Mouse (Mus musculus) CH12.LX (cell line): ENCODE data around the gene Vipr2. TPM values are rescaled to one million over a fixed set of nuclear protein-coding genes. Genes with fewer than 3 reads are reported as not detected.

ENCODE experiments used
- DNase-seq: peaks from one replicate; pipeline ENCODE4 v3.0.0-alpha.2; 2013; ENCODE audit errors: extremely low read depth
- H3K27ac ChIP-seq: 2 replicates; pipeline ENCODE4 v1.5.1; 2012; ENCODE audit warnings: low read depth, mild to moderate bottlenecking, control low read depth, moderate library complexity; ENCODE audit not compliant: insufficient read depth
- H3K27me3 ChIP-seq: replicated peaks from 2 replicates; pipeline ENCODE3; 2012; ENCODE audit warnings: inconsistent platforms
- H3K36me3 ChIP-seq, 2 experiments: replicated peaks in 1 of 2; 2 replicates each; pipeline versions ENCODE3 to v1.6.1; 2012; ENCODE audit warnings: inconsistent platforms in 1 of 2, low read length in 1 of 2, mild to moderate bottlenecking in 1 of 2, mixed read lengths in 1 of 2, moderate library complexity in 1 of 2; ENCODE audit not compliant: control insufficient read depth in 1 of 2, insufficient read depth in 1 of 2
- H3K4me1 ChIP-seq, 2 experiments: 2 replicates each; pipeline ENCODE4 v1.6.1; 2012; ENCODE audit warnings: inconsistent platforms in 1 of 2, moderate library complexity in 1 of 2; ENCODE audit not compliant: insufficient read depth in 2 of 2, control insufficient read depth in 1 of 2
- H3K4me2 ChIP-seq: 2 replicates; pipeline ENCODE4 v1.6.1; 2012; ENCODE audit warnings: low read depth, mild to moderate bottlenecking, control low read depth; ENCODE audit not compliant: poor library complexity, insufficient read depth, severe bottlenecking
- H3K4me3 ChIP-seq, 3 experiments: fragments of 150-350 bp in 1 of 3; sonication (generic) in 1 of 3; replicated peaks in 1 of 3; 2 replicates each; pipeline versions ENCODE3 to v1.5.1; 2011 to 2012; ENCODE audit warnings: low read depth in 2 of 3, low read length in 2 of 3, mild to moderate bottlenecking in 2 of 3, moderate library complexity in 2 of 3, control low read depth in 1 of 3, improper control_type of control experiment in 1 of 3, inconsistent platforms in 1 of 3, mixed read lengths in 1 of 3; ENCODE audit not compliant: poor library complexity in 1 of 3
- H3K79me2 ChIP-seq: replicated peaks from 2 replicates; pipeline ENCODE4 v1.6.1; 2012; ENCODE audit warnings: mild to moderate bottlenecking, moderate library complexity; ENCODE audit not compliant: control insufficient read depth, poor library complexity, insufficient read depth, severe bottlenecking; ENCODE audit errors: extremely low read depth
- H3K9ac ChIP-seq: 2 replicates; pipeline ENCODE4 v1.6.1; 2012; ENCODE audit warnings: low read depth, mild to moderate bottlenecking, control low read depth, moderate library complexity; ENCODE audit not compliant: insufficient read depth
- H3K9me3 ChIP-seq: replicated peaks from 2 replicates; pipeline ENCODE3; 2012; ENCODE audit warnings: low read length, inconsistent platforms, mixed read lengths
- BHLHE40 ChIP-seq: IDR thresholded peaks from 2 replicates; pipeline ENCODE4 v1.6.1; 2011; ENCODE audit warnings: mild to moderate bottlenecking, low read depth, low read length, improper control_type of control experiment
- CHD1 ChIP-seq: IDR thresholded peaks from 2 replicates; pipeline ENCODE4 v1.6.1; 2012; ENCODE audit warnings: low read depth, low read length, improper control_type of control experiment, inconsistent platforms
- CHD2 ChIP-seq: IDR thresholded peaks from 2 replicates; pipeline ENCODE4 v1.6.1; 2011; ENCODE audit warnings: low read length, improper control_type of control experiment
- CTCF ChIP-seq, 2 experiments: IDR thresholded peaks in 1 of 2; conservative IDR thresholded peaks in 1 of 2; 2 replicates each; pipeline ENCODE4 v1.5.1; 2011 to 2012; ENCODE audit warnings: low read depth in 2 of 2, low read length in 2 of 2, improper control_type of control experiment in 1 of 2, inconsistent platforms in 1 of 2, mild to moderate bottlenecking in 1 of 2, moderate library complexity in 1 of 2
- E2F4 ChIP-seq: IDR thresholded peaks from 2 replicates; pipeline ENCODE4 v1.6.1; 2011; ENCODE audit warnings: low read depth, low read length, improper control_type of control experiment; ENCODE audit not compliant: insufficient replicate concordance
- EP300 ChIP-seq: IDR thresholded peaks from 2 replicates; pipeline ENCODE4 v1.6.1; 2011; ENCODE audit warnings: low read length, improper control_type of control experiment
- ETS1 ChIP-seq: conservative IDR thresholded peaks from 2 replicates; pipeline ENCODE4 v1.6.1; 2012; ENCODE audit warnings: low read depth, mild to moderate bottlenecking, inconsistent platforms, low read length, improper control_type of control experiment, moderate library complexity
- GABPA ChIP-seq: IDR thresholded peaks from 2 replicates; pipeline ENCODE4 v1.6.1; 2012; ENCODE audit warnings: low read depth, low read length, improper control_type of control experiment, inconsistent platforms; ENCODE audit not compliant: insufficient replicate concordance
- HCFC1 ChIP-seq: IDR thresholded peaks from 2 replicates; pipeline ENCODE4 v1.6.1; 2012; ENCODE audit warnings: low read depth, mild to moderate bottlenecking, inconsistent platforms, low read length, improper control_type of control experiment
- IRF4 ChIP-seq: IDR thresholded peaks from 2 replicates; pipeline ENCODE4 v1.6.1; 2014; ENCODE audit warnings: low read depth, mild to moderate bottlenecking, inconsistent platforms, low read length, improper control_type of control experiment
- JUN ChIP-seq: IDR thresholded peaks from 2 replicates; pipeline ENCODE4 v1.6.1; 2011; ENCODE audit warnings: low read depth, mild to moderate bottlenecking, low read length, improper control_type of control experiment, moderate library complexity; ENCODE audit not compliant: insufficient read depth
- JUND ChIP-seq: conservative IDR thresholded peaks from 2 replicates; pipeline ENCODE4 v1.6.1; 2011; ENCODE audit warnings: low read depth, low read length, improper control_type of control experiment
- KAT2A ChIP-seq: IDR thresholded peaks from 2 replicates; pipeline ENCODE4 v1.6.1; 2012; ENCODE audit warnings: low read length, improper control_type of control experiment, inconsistent platforms; ENCODE audit not compliant: insufficient replicate concordance
- MAX ChIP-seq: IDR thresholded peaks from 2 replicates; pipeline ENCODE4 v1.6.1; 2011; ENCODE audit warnings: low read length, improper control_type of control experiment
- MEF2A ChIP-seq: IDR thresholded peaks from 2 replicates; pipeline ENCODE4 v1.6.1; 2014; ENCODE audit warnings: low read depth, mild to moderate bottlenecking, inconsistent platforms, low read length, improper control_type of control experiment, borderline replicate concordance
- MXI1 ChIP-seq: IDR thresholded peaks from 2 replicates; pipeline ENCODE4 v1.6.1; 2011; ENCODE audit warnings: mild to moderate bottlenecking, low read depth, low read length, improper control_type of control experiment
- MYC ChIP-seq: IDR thresholded peaks from 2 replicates; pipeline ENCODE4 v1.6.1; 2011; ENCODE audit warnings: low read depth, mild to moderate bottlenecking, improper control_type of control experiment, low read length
- NRF1 ChIP-seq: IDR thresholded peaks from 2 replicates; pipeline ENCODE4 v1.6.1; 2014; ENCODE audit warnings: low read depth, mild to moderate bottlenecking, inconsistent platforms, low read length, improper control_type of control experiment, moderate library complexity
- PAX5 ChIP-seq: IDR thresholded peaks from 2 replicates; pipeline ENCODE4 v1.6.1; 2012; ENCODE audit warnings: low read length, inconsistent platforms, mixed read lengths
- POLR2A ChIP-seq: IDR thresholded peaks from 2 replicates; pipeline ENCODE4 v1.6.1; 2011; ENCODE audit warnings: low read depth, mild to moderate bottlenecking, improper control_type of control experiment, low read length
- POLR2AphosphoS2 ChIP-seq: IDR thresholded peaks from 2 replicates; pipeline ENCODE4 v1.6.1; 2011; ENCODE audit warnings: low read depth, low read length, improper control_type of control experiment
- RAD21 ChIP-seq: IDR thresholded peaks from 2 replicates; pipeline ENCODE4 v1.6.1; 2011; ENCODE audit warnings: low read depth, mild to moderate bottlenecking, low read length, improper control_type of control experiment, moderate library complexity
- RCOR1 ChIP-seq: conservative IDR thresholded peaks from 2 replicates; pipeline ENCODE4 v1.6.1; 2012; ENCODE audit warnings: low read depth, mild to moderate bottlenecking, inconsistent platforms, low read length, improper control_type of control experiment
- SMC3 ChIP-seq: IDR thresholded peaks from 2 replicates; pipeline ENCODE4 v1.6.1; 2011; ENCODE audit warnings: low read depth, low read length, improper control_type of control experiment
- TBP ChIP-seq: conservative IDR thresholded peaks from 2 replicates; pipeline ENCODE4 v1.6.1; 2011; ENCODE audit warnings: low read depth, low read length, improper control_type of control experiment
- TCF12 ChIP-seq: IDR thresholded peaks from 2 replicates; pipeline ENCODE4 v1.6.1; 2014; ENCODE audit warnings: low read depth, mild to moderate bottlenecking, inconsistent platforms, low read length, improper control_type of control experiment
- UBTF ChIP-seq: IDR thresholded peaks from 2 replicates; pipeline ENCODE4 v1.6.1; 2012; ENCODE audit warnings: low read depth, mild to moderate bottlenecking, inconsistent platforms, low read length, improper control_type of control experiment, moderate library complexity
- USF2 ChIP-seq: conservative IDR thresholded peaks from 2 replicates; pipeline ENCODE4 v1.6.1; 2011; ENCODE audit warnings: low read depth, low read length, improper control_type of control experiment
- ZKSCAN1 ChIP-seq: IDR thresholded peaks from 2 replicates; pipeline ENCODE4 v1.6.1; 2012; ENCODE audit warnings: low read depth, inconsistent platforms, low read length, improper control_type of control experiment, borderline replicate concordance
- ZNF384 ChIP-seq: IDR thresholded peaks from 2 replicates; pipeline ENCODE4 v1.6.1; 2012; ENCODE audit warnings: low read depth, low read length, improper control_type of control experiment, inconsistent platforms
- dilution Hi-C: fragments of 300-500 bp; cut with MboI; formaldehyde crosslinking; loops from 2 replicates; pipeline ENCODE4 v1.14.3; 2020; ENCODE audit warnings: low sequenced_read_pairs; ENCODE audit not compliant: extremely low pct_unique_long_range_greater_than_20kb, extremely low pct_ligation_motif_present
- in situ Hi-C: fragments of 300-500 bp; cut with MboI; formaldehyde crosslinking; loops from 3 replicates; pipeline ENCODE4 v1.14.3; 2019; ENCODE audit warnings: low sequenced_read_pairs, low pct_ligation_motif_present, low pct_unique_long_range_greater_than_20kb, mixed read lengths
- polyA plus RNA-seq: library from polyadenylated mRNA; unstranded; fragments of >175 nt; gene quantifications from 2 replicates; pipeline ENCODE4 v1.2.1, GENCODE M21; 2012; ENCODE audit warnings: low read depth; ENCODE audit not compliant: insufficient read length
- total RNA-seq, 2 experiments: library from RNA; depleted of rRNA; stranded (reverse); fragments of 300-350 nt in 1 of 2; fragments of >200 nt in 1 of 2; gene quantifications; 2 replicates each; pipeline ENCODE4 v1.2.3; 2012 to 2014

The Vipr2 gene
- total and polyA plus RNA-seq, 3 experiments = 0.05 to 0.19 TPM; not detected in 1

DNA sequence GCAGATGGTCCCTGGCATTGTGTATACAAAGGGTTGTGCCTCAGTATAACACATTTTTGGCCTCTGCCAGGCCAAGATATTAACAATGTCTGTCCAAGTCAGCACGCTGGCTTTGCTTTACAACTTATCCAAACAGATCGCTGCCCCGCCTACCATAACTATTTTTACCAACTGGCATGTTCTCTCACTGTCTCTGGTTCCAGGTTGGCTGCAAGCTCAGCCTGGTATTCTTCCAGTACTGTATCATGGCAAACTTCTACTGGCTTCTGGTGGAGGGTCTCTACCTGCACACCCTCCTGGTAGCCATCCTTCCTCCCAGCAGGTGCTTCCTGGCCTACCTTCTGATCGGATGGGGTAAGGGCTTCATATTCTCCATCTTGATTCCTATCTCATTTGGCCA, 58.4 kb downstream of the Vipr2 start:
- no peak for DNase-seq
- dilution Hi-C loops (no loop called here), in situ Hi-C loops (loop anchor here (10.0 kb wide), 1 partner anchor 51 kb away; no protein-coding TSS in a partner anchor)
- TF ChIP-seq CHD1 (no peak), NRF1 (no peak), USF2 (no peak), PAX5 (no peak), RCOR1 (no peak), JUN (no peak), ZKSCAN1 (no peak), MEF2A (no peak), MYC (no peak), TBP (no peak), ETS1 (no peak), POLR2A (no peak), SMC3 (no peak), BHLHE40 (no peak), HCFC1 (no peak), MAX (no peak), ZNF384 (no peak)
- H3K4me3 ChIP-seq = no peak overlapping the region
- no peaks in the 10 kb centered on the region for H3K36me3 ChIP-seq
- no peaks in the 10 kb centered on the region for H3K9me3 ChIP-seq
- peaks cover 21 to 60% of the 10 kb centered on the region in 2 experiments for H3K4me1 ChIP-seq
- no peak overlapping the region for H3K9ac ChIP-seq
- no peaks in the 10 kb centered on the region for H3K79me2 ChIP-seq
- H3K4me2 ChIP-seq = no peak overlapping the region
- H3K27ac ChIP-seq = no peak overlapping the region
- no peaks in the 10 kb centered on the region for H3K27me3 ChIP-seq

DNA sequence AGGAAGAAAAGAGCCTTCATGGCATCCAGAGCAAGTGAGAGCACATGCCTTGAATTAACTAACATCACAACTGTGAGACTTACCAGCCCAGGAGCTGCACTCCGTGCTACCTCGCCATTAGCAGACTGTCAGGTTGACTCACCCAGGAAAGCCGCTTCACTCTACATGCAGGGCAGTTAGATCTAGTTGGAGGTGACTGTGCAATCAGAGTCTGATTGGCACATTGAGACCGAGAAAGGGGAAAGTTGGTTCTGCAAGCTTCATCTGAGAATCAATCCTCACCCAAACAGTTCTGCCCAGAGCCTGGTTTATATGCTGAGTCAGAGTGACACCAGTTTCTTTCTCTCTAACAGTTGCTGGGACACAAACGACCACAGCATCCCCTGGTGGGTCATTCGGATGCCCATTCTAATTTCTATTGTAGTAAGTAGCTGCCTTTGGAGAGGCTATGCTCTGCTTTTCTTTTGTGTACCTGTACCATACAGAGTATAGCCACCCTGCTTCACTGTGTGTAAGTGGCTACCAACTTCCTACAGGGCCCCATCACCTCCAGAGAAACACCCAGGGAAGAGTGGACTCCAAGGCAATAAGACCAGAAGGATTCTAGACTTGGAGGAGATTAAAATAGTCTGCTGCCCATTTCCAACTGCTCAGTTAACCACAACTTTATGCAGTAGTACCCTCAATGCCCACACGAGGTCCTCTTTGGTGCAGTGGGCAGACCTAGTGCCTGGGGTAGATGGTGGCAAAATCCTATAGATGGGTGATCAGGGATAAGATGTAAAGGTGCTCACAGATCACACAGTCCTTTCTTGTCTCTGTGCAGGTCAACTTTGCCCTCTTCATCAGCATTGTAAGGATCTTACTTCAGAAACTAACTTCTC, 61.0 kb downstream of the Vipr2 start:
- Histone ChIP-seq H3K4me3 (peak overlapping the region in 1 of 3 experiments; percentile 38), H3K4me1 (peaks cover 18 to 66% of the 10 kb centered on the region in 2 experiments), H3K36me3 (no peaks in the 10 kb centered on the region), H3K4me2 (peak overlapping the region; percentile 3; the same call in 1 of the 2 replicates), H3K27ac (no peak overlapping the region), H3K9me3 (no peaks in the 10 kb centered on the region), H3K9ac (no peak overlapping the region), H3K27me3 (no peaks in the 10 kb centered on the region), H3K79me2 (no peaks in the 10 kb centered on the region)
- peak; percentile 48 for DNase-seq
- in situ Hi-C loops (loop anchor here (10.0 kb wide), 1 partner anchor 54 kb away; no protein-coding TSS in a partner anchor), dilution Hi-C loops (no loop called here)
- TF ChIP-seq E2F4 (no peak), GABPA (no peak), HCFC1 (no peak), ZKSCAN1 (no peak), EP300 (no peak), UBTF (no peak), JUN (no peak), ETS1 (no peak), MAX (no peak), MEF2A (no peak), JUND (no peak), POLR2AphosphoS2 (no peak), TCF12 (no peak), PAX5 (no peak), RAD21 (peak; percentile 46), IRF4 (0 out of 2 replicates have a peak, but pooled peaks have one; percentile 27), CTCF (conservative IDR thresholded peaks at IDR 0.05 in 1 of 2, IDR thresholded peaks at IDR 0.05 in 1 of 2; ENCODE audit: low read depth in 2 of 2, low read length in 2 of 2) (peak; percentile 46 to 58), MXI1 (no peak), CHD2 (no peak), NRF1 (no peak), USF2 (no peak), KAT2A (no peak), POLR2A (no peak), ZNF384 (no peak)
